Mouse (Mus musculus) CH12.LX (cell line): ENCODE measurements around the gene Lta. TPM values are rescaled to one million over a fixed set of nuclear protein-coding genes. Genes with fewer than 3 reads are reported as not detected.

Source experiments
- DNase-seq: peaks from one replicate; pipeline ENCODE4 v3.0.0-alpha.2; 2013; ENCODE audit errors: extremely low read depth
- H3K27ac ChIP-seq: 2 replicates; pipeline ENCODE4 v1.5.1; 2012; ENCODE audit warnings: low read depth, mild to moderate bottlenecking, control low read depth, moderate library complexity; ENCODE audit not compliant: insufficient read depth
- H3K27me3 ChIP-seq: replicated peaks from 2 replicates; pipeline ENCODE3; 2012; ENCODE audit warnings: inconsistent platforms
- H3K36me3 ChIP-seq, 2 experiments: replicated peaks in 1 of 2; 2 replicates each; pipeline versions ENCODE3 to v1.6.1; 2012; ENCODE audit warnings: inconsistent platforms in 1 of 2, low read length in 1 of 2, mild to moderate bottlenecking in 1 of 2, mixed read lengths in 1 of 2, moderate library complexity in 1 of 2; ENCODE audit not compliant: control insufficient read depth in 1 of 2, insufficient read depth in 1 of 2
- H3K4me1 ChIP-seq, 2 experiments: 2 replicates each; pipeline ENCODE4 v1.6.1; 2012; ENCODE audit warnings: inconsistent platforms in 1 of 2, moderate library complexity in 1 of 2; ENCODE audit not compliant: insufficient read depth in 2 of 2, control insufficient read depth in 1 of 2
- H3K4me2 ChIP-seq: 2 replicates; pipeline ENCODE4 v1.6.1; 2012; ENCODE audit warnings: low read depth, mild to moderate bottlenecking, control low read depth; ENCODE audit not compliant: poor library complexity, insufficient read depth, severe bottlenecking
- H3K4me3 ChIP-seq, 3 experiments: fragments of 150-350 bp in 1 of 3; sonication (generic) in 1 of 3; replicated peaks in 1 of 3; 2 replicates each; pipeline versions ENCODE3 to v1.5.1; 2011 to 2012; ENCODE audit warnings: low read depth in 2 of 3, low read length in 2 of 3, mild to moderate bottlenecking in 2 of 3, moderate library complexity in 2 of 3, control low read depth in 1 of 3, improper control_type of control experiment in 1 of 3, inconsistent platforms in 1 of 3, mixed read lengths in 1 of 3; ENCODE audit not compliant: poor library complexity in 1 of 3
- H3K79me2 ChIP-seq: replicated peaks from 2 replicates; pipeline ENCODE4 v1.6.1; 2012; ENCODE audit warnings: mild to moderate bottlenecking, moderate library complexity; ENCODE audit not compliant: control insufficient read depth, poor library complexity, insufficient read depth, severe bottlenecking; ENCODE audit errors: extremely low read depth
- H3K9ac ChIP-seq: 2 replicates; pipeline ENCODE4 v1.6.1; 2012; ENCODE audit warnings: low read depth, mild to moderate bottlenecking, control low read depth, moderate library complexity; ENCODE audit not compliant: insufficient read depth
- H3K9me3 ChIP-seq: replicated peaks from 2 replicates; pipeline ENCODE3; 2012; ENCODE audit warnings: low read length, inconsistent platforms, mixed read lengths
- BHLHE40 ChIP-seq: IDR thresholded peaks from 2 replicates; pipeline ENCODE4 v1.6.1; 2011; ENCODE audit warnings: mild to moderate bottlenecking, low read depth, low read length, improper control_type of control experiment
- CHD1 ChIP-seq: IDR thresholded peaks from 2 replicates; pipeline ENCODE4 v1.6.1; 2012; ENCODE audit warnings: low read depth, low read length, improper control_type of control experiment, inconsistent platforms
- CHD2 ChIP-seq: IDR thresholded peaks from 2 replicates; pipeline ENCODE4 v1.6.1; 2011; ENCODE audit warnings: low read length, improper control_type of control experiment
- CTCF ChIP-seq, 2 experiments: IDR thresholded peaks in 1 of 2; conservative IDR thresholded peaks in 1 of 2; 2 replicates each; pipeline ENCODE4 v1.5.1; 2011 to 2012; ENCODE audit warnings: low read depth in 2 of 2, low read length in 2 of 2, improper control_type of control experiment in 1 of 2, inconsistent platforms in 1 of 2, mild to moderate bottlenecking in 1 of 2, moderate library complexity in 1 of 2
- E2F4 ChIP-seq: IDR thresholded peaks from 2 replicates; pipeline ENCODE4 v1.6.1; 2011; ENCODE audit warnings: low read depth, low read length, improper control_type of control experiment; ENCODE audit not compliant: insufficient replicate concordance
- ELF1 ChIP-seq: IDR thresholded peaks from 2 replicates; pipeline ENCODE4 v1.6.1; 2014; ENCODE audit warnings: low read depth, mild to moderate bottlenecking, inconsistent platforms, low read length, improper control_type of control experiment
- EP300 ChIP-seq: IDR thresholded peaks from 2 replicates; pipeline ENCODE4 v1.6.1; 2011; ENCODE audit warnings: low read length, improper control_type of control experiment
- ETS1 ChIP-seq: conservative IDR thresholded peaks from 2 replicates; pipeline ENCODE4 v1.6.1; 2012; ENCODE audit warnings: low read depth, mild to moderate bottlenecking, inconsistent platforms, low read length, improper control_type of control experiment, moderate library complexity
- GABPA ChIP-seq: IDR thresholded peaks from 2 replicates; pipeline ENCODE4 v1.6.1; 2012; ENCODE audit warnings: low read depth, low read length, improper control_type of control experiment, inconsistent platforms; ENCODE audit not compliant: insufficient replicate concordance
- HCFC1 ChIP-seq: IDR thresholded peaks from 2 replicates; pipeline ENCODE4 v1.6.1; 2012; ENCODE audit warnings: low read depth, mild to moderate bottlenecking, inconsistent platforms, low read length, improper control_type of control experiment
- IRF4 ChIP-seq: IDR thresholded peaks from 2 replicates; pipeline ENCODE4 v1.6.1; 2014; ENCODE audit warnings: low read depth, mild to moderate bottlenecking, inconsistent platforms, low read length, improper control_type of control experiment
- JUN ChIP-seq: IDR thresholded peaks from 2 replicates; pipeline ENCODE4 v1.6.1; 2011; ENCODE audit warnings: low read depth, mild to moderate bottlenecking, low read length, improper control_type of control experiment, moderate library complexity; ENCODE audit not compliant: insufficient read depth
- JUND ChIP-seq: conservative IDR thresholded peaks from 2 replicates; pipeline ENCODE4 v1.6.1; 2011; ENCODE audit warnings: low read depth, low read length, improper control_type of control experiment
- KAT2A ChIP-seq: IDR thresholded peaks from 2 replicates; pipeline ENCODE4 v1.6.1; 2012; ENCODE audit warnings: low read length, improper control_type of control experiment, inconsistent platforms; ENCODE audit not compliant: insufficient replicate concordance
- MAFK ChIP-seq: IDR thresholded peaks from 2 replicates; pipeline ENCODE4 v1.6.1; 2011; ENCODE audit warnings: low read length, improper control_type of control experiment; ENCODE audit not compliant: insufficient replicate concordance
- MAX ChIP-seq: IDR thresholded peaks from 2 replicates; pipeline ENCODE4 v1.6.1; 2011; ENCODE audit warnings: low read length, improper control_type of control experiment
- MAZ ChIP-seq: IDR thresholded peaks from 2 replicates; pipeline ENCODE4 v1.6.1; 2012; ENCODE audit warnings: low read depth, mild to moderate bottlenecking, inconsistent platforms, low read length, improper control_type of control experiment, moderate library complexity
- MEF2A ChIP-seq: IDR thresholded peaks from 2 replicates; pipeline ENCODE4 v1.6.1; 2014; ENCODE audit warnings: low read depth, mild to moderate bottlenecking, inconsistent platforms, low read length, improper control_type of control experiment, borderline replicate concordance
- MXI1 ChIP-seq: IDR thresholded peaks from 2 replicates; pipeline ENCODE4 v1.6.1; 2011; ENCODE audit warnings: mild to moderate bottlenecking, low read depth, low read length, improper control_type of control experiment
- MYC ChIP-seq: IDR thresholded peaks from 2 replicates; pipeline ENCODE4 v1.6.1; 2011; ENCODE audit warnings: low read depth, mild to moderate bottlenecking, improper control_type of control experiment, low read length
- NELFE ChIP-seq: IDR thresholded peaks from 2 replicates; pipeline ENCODE4 v1.6.1; 2011; ENCODE audit warnings: low read depth, low read length, improper control_type of control experiment
- NRF1 ChIP-seq: IDR thresholded peaks from 2 replicates; pipeline ENCODE4 v1.6.1; 2014; ENCODE audit warnings: low read depth, mild to moderate bottlenecking, inconsistent platforms, low read length, improper control_type of control experiment, moderate library complexity
- PAX5 ChIP-seq: IDR thresholded peaks from 2 replicates; pipeline ENCODE4 v1.6.1; 2012; ENCODE audit warnings: low read length, inconsistent platforms, mixed read lengths
- POLR2A ChIP-seq: IDR thresholded peaks from 2 replicates; pipeline ENCODE4 v1.6.1; 2011; ENCODE audit warnings: low read depth, mild to moderate bottlenecking, improper control_type of control experiment, low read length
- POLR2AphosphoS2 ChIP-seq: IDR thresholded peaks from 2 replicates; pipeline ENCODE4 v1.6.1; 2011; ENCODE audit warnings: low read depth, low read length, improper control_type of control experiment
- RAD21 ChIP-seq: IDR thresholded peaks from 2 replicates; pipeline ENCODE4 v1.6.1; 2011; ENCODE audit warnings: low read depth, mild to moderate bottlenecking, low read length, improper control_type of control experiment, moderate library complexity
- RCOR1 ChIP-seq: conservative IDR thresholded peaks from 2 replicates; pipeline ENCODE4 v1.6.1; 2012; ENCODE audit warnings: low read depth, mild to moderate bottlenecking, inconsistent platforms, low read length, improper control_type of control experiment
- SIN3A ChIP-seq: IDR thresholded peaks from 2 replicates; pipeline ENCODE4 v1.6.1; 2012; ENCODE audit warnings: low read length, improper control_type of control experiment, inconsistent platforms
- SMC3 ChIP-seq: IDR thresholded peaks from 2 replicates; pipeline ENCODE4 v1.6.1; 2011; ENCODE audit warnings: low read depth, low read length, improper control_type of control experiment
- TBP ChIP-seq: conservative IDR thresholded peaks from 2 replicates; pipeline ENCODE4 v1.6.1; 2011; ENCODE audit warnings: low read depth, low read length, improper control_type of control experiment
- TCF12 ChIP-seq: IDR thresholded peaks from 2 replicates; pipeline ENCODE4 v1.6.1; 2014; ENCODE audit warnings: low read depth, mild to moderate bottlenecking, inconsistent platforms, low read length, improper control_type of control experiment
- UBTF ChIP-seq: IDR thresholded peaks from 2 replicates; pipeline ENCODE4 v1.6.1; 2012; ENCODE audit warnings: low read depth, mild to moderate bottlenecking, inconsistent platforms, low read length, improper control_type of control experiment, moderate library complexity
- USF1 ChIP-seq: IDR thresholded peaks from 2 replicates; pipeline ENCODE4 v1.6.1; 2014; ENCODE audit warnings: low read depth, mild to moderate bottlenecking, inconsistent platforms, low read length, improper control_type of control experiment
- USF2 ChIP-seq: conservative IDR thresholded peaks from 2 replicates; pipeline ENCODE4 v1.6.1; 2011; ENCODE audit warnings: low read depth, low read length, improper control_type of control experiment
- ZC3H11A ChIP-seq: IDR thresholded peaks from 2 replicates; pipeline ENCODE4 v1.6.1; 2012; ENCODE audit warnings: low read depth, mild to moderate bottlenecking, inconsistent platforms, low read length, improper control_type of control experiment
- ZKSCAN1 ChIP-seq: IDR thresholded peaks from 2 replicates; pipeline ENCODE4 v1.6.1; 2012; ENCODE audit warnings: low read depth, inconsistent platforms, low read length, improper control_type of control experiment, borderline replicate concordance
- ZMIZ1 ChIP-seq: IDR thresholded peaks from 2 replicates; pipeline ENCODE4 v1.6.1; 2012; ENCODE audit warnings: low read depth, mild to moderate bottlenecking, inconsistent platforms, low read length, improper control_type of control experiment
- ZNF384 ChIP-seq: IDR thresholded peaks from 2 replicates; pipeline ENCODE4 v1.6.1; 2012; ENCODE audit warnings: low read depth, low read length, improper control_type of control experiment, inconsistent platforms
- dilution Hi-C: fragments of 300-500 bp; cut with MboI; formaldehyde crosslinking; loops from 2 replicates; pipeline ENCODE4 v1.14.3; 2020; ENCODE audit warnings: low sequenced_read_pairs; ENCODE audit not compliant: extremely low pct_unique_long_range_greater_than_20kb, extremely low pct_ligation_motif_present
- in situ Hi-C: fragments of 300-500 bp; cut with MboI; formaldehyde crosslinking; loops from 3 replicates; pipeline ENCODE4 v1.14.3; 2019; ENCODE audit warnings: low sequenced_read_pairs, low pct_ligation_motif_present, low pct_unique_long_range_greater_than_20kb, mixed read lengths
- polyA plus RNA-seq: library from polyadenylated mRNA; unstranded; fragments of >175 nt; gene quantifications from 2 replicates; pipeline ENCODE4 v1.2.1, GENCODE M21; 2012; ENCODE audit warnings: low read depth; ENCODE audit not compliant: insufficient read length
- total RNA-seq, 2 experiments: library from RNA; depleted of rRNA; stranded (reverse); fragments of 300-350 nt in 1 of 2; fragments of >200 nt in 1 of 2; gene quantifications; 2 replicates each; pipeline ENCODE4 v1.2.3; 2012 to 2014

Gene Lta
- total and polyA plus RNA-seq, 3 experiments = 13.4 to 53.0 (median 19.6) TPM

- DNase-seq = peak; percentile 88
- dilution Hi-C loops = no loop called here
- Histone ChIP-seq H3K36me3 (peaks cover 33 to 60% of the 10 kb centered on the region in 2 experiments), H3K4me2 (peak overlapping the region; percentile 69), H3K27ac (peak overlapping the region; percentile 41), H3K79me2 (peaks cover 31% of the 10 kb centered on the region), H3K9me3 (no peaks in the 10 kb centered on the region), H3K4me3 (no peak overlapping the region), H3K4me1 (peaks cover 17 to 67% of the 10 kb centered on the region in 2 experiments), H3K27me3 (no peaks in the 10 kb centered on the region), H3K9ac (peak overlapping the region; percentile 35; the same call in 1 of the 2 replicates)
- TF ChIP-seq NELFE (no peak; the same call in 1 of the 2 replicates), USF1 (no peak), MEF2A (0 out of 2 replicates have a peak, but pooled peaks have one; percentile 34), MXI1 (no peak), POLR2A (no peak), POLR2AphosphoS2 (no peak), TCF12 (no peak), RAD21 (peak; percentile 88), USF2 (no peak), PAX5 (no peak), E2F4 (no peak), EP300 (0 out of 2 replicates have a peak, but pooled peaks have one; percentile 22), CHD2 (peak; percentile 47; the same call in 1 of the 2 replicates), CHD1 (no peak), BHLHE40 (no peak), SIN3A (peak; percentile 61), MAZ (0 out of 2 replicates have a peak, but pooled peaks have one; percentile 17), ZKSCAN1 (no peak), KAT2A (no peak), CTCF (conservative IDR thresholded peaks at IDR 0.05 in 1 of 2, IDR thresholded peaks at IDR 0.05 in 1 of 2; ENCODE audit: low read depth in 2 of 2, low read length in 2 of 2) (peak; percentile 80 to 94), ZNF384 (no peak), MAX (peak; percentile 59; the same call in 1 of the 2 replicates), NRF1 (0 out of 2 replicates have a peak, but pooled peaks have one; percentile 22), JUND (no peak), SMC3 (peak; percentile 96), GABPA (no peak), ELF1 (peak; percentile 46), RCOR1 (no peak), MAFK (no peak), ETS1 (no peak), JUN (no peak), IRF4 (peak; percentile 49), HCFC1 (no peak), MYC (peak; percentile 65; the same call in 1 of the 2 replicates), UBTF (no peak), ZMIZ1 (peak; percentile 41; the same call in 1 of the 2 replicates), TBP (no peak), ZC3H11A (peak; percentile 88)
- in situ Hi-C loops = loop anchor here (5.0 to 10.0 kb wide), 3 partner anchors 60 to 217 kb away; partner anchors contain the start of genes Ly6g5b and Vwa7
Measured at GRCm38 (mm10) chr17:35232043-35232442, 26.9 kb upstream of the Lta start.
